Mouse (Mus musculus): Measurements from ENCODE around the gene Hace1.
"Not testable (repeated sequence)": the region's sequence is repeated elsewhere in the genome, so short reads cannot be mapped to it uniquely, and the experiment has no call there.

Hace1 gene

DNA sequence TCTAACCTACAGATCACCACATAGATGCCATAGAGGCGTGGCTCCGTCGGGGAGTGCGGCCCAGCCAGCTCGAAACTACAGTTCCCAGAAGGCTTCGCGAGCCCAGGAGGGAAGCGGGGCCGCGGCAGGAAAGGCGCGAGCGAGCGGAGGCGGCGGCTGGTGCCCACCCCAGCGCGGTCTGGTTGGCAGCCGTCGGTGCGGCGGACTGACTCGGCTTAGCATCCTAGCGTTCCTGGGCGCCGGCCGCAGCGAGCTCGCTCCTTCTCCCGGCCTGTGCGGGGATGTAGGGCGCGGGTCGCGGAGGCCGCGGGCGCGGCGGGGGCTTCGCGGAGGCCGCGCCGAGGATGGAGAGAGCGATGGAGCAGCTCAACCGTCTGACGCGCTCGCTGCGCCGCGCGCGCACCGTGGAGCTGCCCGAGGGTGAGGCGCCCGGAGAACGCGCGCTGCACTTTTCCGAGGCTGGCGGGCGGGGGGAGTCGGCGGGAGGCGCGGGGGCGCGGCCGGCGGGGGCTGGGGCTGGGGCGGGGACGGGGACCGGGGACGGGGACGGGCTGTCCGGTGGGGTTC lies at the start of gene Hace1:
Gene Hace1, plus strand, starts transcription at position 99 of the 567 bp plus-strand sequence.
- peak; percentile 91 for DNase-seq

DNA sequence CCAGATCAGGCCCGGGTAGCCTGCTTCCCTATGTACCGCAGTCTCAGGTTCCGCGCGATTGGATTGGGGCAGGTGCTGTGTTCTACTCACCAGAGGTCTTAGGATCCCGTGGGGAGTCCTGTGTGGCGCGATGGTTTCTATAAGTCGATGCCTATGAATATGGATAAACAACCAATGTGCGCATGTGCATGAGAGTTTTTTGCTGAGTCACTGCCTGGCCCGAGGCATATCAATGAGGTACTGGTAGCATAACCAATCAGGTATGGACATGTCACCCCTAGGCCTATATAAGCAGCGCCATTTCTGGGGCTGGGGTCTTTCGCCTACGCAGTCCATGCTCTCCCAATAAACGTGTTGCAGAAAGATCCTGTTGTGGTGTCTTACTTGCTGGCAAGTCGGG lies 40.3 kb upstream of the Hace1 start:
- DNase-seq: not testable (repeated sequence)

DNA sequence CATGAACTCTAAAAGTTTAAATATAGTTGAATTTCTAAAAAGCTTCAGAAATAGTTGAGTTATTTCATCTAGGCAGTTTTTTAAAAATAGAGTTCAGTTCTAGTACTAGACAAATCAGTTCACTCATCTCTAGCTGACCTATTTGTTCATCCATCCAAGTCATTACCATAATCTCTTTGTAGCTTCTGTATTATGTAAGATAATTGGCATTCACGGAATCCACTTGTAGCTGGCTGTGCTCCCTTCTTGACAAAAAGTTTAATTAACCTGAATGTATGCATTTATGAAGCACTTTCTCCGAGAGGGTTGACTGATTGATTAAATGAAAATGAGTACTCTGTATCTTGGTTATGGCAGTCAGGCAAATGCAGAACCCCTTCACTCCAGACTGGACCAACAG lies 34.9 kb upstream of the Hace1 start:
- DNase-seq: no peak

DNA sequence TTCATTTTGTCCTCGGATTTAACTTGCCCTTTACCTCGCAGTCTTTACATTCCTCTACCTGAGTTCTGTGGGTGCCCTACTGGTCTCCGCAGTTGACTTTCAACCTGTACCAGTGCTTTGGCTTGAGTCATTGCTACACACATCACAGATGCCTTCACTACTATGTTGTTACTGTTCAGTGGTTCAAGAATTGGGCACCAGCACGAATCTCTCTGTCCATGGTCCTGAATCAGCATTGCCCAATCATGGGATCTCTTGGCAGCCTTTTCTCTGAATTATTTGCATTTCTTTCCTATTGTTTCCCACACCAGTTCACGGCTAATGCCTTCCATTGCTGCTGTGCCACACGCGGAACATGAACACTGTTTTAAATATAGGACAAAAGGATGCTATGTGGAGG lies 30.8 kb upstream of the Hace1 start:
- peak; percentile 73 for DNase-seq

DNA sequence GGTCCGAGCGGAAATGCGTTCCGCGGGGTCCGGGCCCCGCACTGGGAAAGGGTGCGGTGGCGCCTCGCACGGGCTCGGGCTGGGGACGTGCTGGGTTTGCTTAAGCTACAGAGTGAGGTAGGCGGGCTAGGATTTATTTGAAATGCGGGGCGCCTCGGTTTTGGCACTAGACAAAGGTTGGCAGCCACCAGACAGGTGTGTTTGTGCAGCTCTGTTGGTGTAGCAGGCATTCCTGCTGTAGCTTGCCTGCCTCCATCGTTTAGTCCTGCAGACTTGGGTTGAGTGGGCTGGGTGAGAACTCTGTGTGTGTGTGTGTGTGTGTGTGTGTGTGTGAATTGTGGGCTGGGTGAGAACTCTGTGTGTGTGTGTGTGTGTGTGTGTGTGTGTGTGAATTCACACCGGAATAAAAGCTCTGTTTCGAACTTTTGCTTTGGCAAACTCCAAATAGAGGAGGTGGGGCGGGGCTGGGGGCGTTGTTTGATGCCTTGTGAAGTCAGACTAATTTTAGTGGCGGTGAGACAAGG lies 731 bp downstream of the Hace1 start:
- no peak for DNase-seq

DNA sequence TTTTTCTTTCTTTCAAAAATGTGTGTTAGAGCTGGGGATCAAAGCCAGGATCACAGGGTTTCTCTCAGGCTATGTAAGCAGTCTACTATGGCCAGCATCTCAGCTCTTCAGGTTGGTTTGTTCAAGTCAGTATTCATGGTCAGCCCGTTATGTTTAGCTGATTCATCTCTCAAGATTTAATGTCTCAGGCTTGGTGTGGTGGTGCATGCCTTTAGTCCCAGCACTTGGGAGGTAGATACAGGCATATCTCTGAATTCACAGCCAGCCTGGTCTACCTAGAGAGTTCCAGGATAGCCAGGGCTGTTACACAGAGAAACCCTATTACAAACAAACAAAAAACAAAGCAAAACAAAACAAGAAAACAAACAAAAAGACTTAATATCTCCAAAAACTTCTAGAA lies 5.7 kb downstream of the Hace1 start:
- DNase-seq: no peak

DNA sequence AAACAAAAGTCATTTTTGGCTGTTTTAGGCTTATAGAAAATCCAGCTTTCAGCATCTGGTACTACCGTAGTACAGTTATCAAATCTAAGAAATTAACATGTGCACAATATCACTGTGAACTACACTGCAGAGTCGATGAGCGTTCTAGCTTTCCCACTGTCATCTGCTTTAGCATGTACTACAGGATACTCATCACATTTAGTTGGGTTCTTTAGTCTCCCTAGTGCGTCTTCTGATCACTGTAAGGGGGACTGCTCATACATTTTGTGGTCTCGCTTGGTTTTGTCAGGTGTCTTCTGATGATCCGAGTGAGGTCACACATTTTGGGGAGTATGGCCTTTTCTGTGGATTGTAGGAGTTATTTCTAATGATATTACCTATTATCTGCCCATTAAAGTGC lies 6.2 kb downstream of the Hace1 start:
- DNase-seq: no peak

DNA sequence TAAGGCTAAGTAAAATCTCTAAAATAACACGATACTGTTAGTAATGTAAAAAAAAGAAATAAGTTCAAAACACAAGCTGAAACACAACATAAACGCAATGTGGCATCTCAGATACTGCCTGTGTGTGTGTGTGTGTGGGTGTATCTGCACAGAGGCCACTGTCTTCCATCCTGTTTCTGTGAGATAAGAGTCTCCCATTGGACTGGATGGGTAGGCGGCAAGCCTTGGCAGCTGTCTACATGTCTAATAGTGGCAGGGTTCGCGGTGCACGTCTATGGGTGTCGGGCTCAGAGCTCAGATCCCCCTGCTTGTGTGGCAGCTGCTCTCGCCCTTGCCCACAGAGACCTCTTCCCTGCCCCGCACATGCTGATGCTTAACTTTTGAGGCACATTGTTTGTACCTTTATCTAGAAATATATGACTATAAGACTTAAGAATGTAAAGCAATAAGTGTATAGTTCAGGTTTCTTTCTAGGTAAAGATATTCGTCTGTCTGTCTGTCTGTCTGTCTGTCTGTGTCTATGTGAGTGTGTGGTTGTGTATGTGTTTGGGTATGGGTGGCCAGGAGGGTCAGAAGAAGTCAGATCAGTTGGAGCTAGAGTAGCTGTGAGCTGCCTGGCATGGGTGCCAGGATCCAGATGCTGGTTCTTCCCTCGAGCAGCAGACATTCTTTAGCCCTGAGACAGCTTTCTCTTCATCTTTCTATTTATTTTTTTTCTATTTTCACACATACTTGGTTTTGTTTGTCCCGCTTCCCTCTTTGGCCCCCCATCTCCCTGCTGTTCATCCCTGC lies 6.9 kb downstream of the Hace1 start:
- no peak for DNase-seq

DNA sequence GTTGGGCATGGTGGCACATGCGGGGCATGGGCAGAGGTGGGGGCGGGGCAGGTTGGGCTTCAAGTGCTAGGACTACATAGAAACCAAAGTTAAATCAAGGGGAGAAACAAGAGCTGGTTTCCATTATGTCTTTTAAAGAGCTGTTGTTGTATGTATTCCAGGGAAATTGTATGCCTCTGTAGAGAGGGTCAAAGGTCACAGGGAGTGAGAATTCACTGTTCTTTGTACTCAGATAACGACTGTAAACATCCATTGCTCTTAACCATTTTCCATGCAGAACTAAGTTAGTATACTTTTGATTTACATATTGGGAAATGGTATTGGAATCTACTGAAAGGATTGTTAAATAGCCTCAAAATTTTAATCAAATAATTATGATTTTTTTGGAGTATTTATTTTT lies 28.2 kb downstream of the Hace1 start:
- no peak for DNase-seq

DNA sequence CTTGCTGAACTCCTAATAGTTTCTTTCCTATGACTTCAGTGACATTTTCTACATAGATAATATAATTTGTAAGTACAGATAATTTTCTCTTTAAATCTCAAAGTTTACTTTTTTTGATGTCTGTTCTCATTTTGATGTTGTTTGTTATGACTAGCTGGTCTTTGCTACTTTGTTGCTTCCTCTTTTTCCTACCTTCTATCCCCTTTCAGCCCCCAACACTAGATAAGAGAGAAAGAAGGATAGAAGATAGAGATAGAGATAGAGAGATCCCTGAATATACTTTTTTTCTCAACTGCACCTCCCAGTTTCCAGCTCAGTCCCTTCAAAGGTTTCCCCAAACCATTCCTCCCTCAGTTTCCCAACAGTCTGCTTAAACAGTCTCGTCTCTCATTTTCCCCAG lies 33.1 kb downstream of the Hace1 start:
- no peak for DNase-seq

DNA sequence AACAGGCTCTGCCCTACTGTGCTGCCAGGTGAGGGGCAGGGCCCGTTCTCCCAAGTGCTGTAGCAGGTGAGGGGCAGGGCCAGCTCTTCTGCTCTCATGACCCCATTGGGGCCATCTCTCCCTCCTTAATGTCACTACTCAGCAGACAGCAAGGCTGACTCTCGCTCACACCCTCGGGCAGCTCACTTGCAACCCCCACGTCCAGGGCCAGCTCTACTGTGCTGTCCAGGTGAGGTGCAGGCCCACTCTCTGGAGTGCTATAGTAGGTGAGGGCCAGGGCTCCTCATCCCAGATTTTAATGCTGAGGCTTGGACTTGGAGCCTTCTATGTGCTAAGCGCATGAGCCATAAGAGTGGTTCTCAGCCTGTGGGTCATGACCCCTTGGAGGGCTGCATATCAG lies 38.4 kb downstream of the Hace1 start:
- DNase-seq: no peak

DNA sequence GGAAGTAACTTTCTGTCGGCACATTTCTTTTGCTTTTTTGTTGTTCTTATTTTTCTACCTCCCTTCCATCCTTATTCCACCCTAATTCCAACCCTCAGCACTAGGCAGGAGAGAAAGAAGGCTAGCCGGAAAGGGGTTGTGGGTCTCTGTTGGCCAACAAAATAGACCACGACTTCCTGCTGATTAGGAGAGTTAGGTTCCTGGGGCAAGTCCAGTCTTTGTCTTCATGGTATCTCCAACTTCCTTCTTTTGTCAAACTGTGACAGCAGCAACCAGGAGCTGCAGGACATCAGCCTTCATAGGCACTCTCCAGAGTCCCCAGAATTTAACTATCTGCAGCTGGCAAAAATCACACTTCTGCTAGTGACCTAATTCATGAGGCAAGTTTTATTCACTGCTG lies 41.4 kb downstream of the Hace1 start:
- DNase-seq: no peak

DNA sequence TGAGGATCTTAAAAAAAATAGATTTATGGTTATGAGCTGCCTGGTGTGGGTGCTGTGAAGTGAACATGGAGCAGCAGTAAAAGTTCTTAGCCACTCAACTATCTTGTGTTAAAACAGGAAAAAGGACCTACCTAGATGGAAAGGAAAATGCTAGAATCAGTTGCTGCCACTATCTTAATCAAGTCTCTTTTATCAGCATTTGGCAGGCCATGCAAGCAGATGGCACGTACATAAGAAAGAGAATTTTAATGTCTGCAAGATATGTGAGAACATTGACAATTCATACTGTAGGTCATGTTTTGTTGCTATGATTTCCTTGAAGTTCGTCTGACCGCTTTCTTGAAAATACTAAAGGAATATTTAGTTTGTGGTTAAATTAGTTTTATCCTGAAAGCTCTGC lies 54.4 kb downstream of the Hace1 start:
- DNase-seq: no peak

DNA sequence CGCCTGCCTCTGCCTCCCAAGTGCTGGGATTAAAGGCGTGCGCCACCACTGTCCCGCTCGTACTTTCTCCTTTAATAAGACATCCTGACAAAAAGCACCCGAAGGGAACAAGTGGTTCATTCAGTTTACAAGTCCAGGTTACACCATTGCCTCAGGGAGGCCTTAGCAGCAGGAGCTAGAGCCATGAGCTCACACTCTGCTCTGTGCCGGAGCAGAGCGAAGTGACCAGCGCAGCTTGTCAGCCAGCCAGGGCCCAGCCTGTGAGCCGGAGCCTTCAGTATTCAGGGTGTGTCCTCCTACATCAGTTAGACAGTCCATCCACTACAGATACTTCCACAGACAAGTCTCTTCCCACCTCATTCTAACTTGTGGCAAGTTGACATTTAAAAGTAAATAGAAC lies 55.0 kb downstream of the Hace1 start:
- DNase-seq: no peak

DNA sequence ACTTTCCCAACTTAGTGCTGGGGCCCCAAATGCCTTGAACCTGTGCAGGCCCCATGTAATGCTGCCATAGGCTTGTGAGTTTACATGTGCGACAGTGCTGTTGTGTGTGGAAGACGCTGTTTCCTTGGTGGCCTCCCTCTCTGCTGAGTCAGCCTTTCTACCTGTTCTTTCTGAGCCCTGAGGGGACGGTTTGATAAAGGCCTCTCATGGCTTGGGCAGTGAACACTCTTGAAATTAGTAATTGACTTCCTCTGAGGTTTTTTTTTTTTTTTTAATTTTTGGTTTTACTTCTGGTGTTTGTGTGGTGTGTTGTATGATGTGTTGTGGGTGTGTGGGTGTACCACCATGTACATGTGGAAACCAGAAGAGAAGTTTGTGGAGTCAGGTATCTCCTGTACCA lies 57.6 kb downstream of the Hace1 start:
- DNase-seq: no peak

DNA sequence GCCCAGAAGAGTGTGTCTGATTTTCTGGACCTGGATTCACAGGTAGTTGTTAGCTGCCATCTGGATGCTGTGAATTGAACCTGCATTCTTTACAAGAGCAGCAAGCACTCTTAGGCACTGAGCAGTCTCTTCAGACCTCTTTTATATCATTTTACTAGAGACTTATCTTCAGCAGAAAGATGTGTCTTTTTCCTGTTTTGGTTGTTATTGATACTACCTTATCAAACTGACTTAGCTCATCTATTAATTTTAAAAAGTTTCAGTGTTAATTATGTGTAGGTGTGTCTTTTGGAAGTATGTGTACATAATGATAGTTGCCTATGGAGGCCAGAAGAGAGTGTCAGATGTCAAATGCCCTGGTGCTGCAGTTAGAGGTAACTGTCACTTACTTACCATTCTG lies 62.1 kb downstream of the Hace1 start:
- DNase-seq: no peak

DNA sequence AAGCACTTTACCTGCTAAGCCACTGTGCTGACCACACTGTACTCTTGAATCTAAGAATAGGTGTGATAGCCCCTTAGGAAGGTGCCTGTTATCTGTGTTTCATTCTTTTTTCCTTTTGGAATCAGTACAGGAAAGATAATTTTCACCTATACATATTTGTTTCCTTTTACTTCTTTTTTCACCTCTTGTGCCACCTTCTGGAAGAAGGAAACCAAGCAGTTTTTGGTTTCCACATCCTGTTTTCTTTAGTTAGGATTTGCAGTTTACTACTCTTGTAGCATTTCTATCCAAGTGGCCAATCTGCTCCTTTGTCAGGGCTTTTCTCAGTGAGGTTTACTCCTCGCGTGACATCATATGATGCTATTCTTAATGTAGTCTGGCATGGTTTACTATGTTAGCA lies 76.4 kb downstream of the Hace1 start:
- DNase-seq: no peak

DNA sequence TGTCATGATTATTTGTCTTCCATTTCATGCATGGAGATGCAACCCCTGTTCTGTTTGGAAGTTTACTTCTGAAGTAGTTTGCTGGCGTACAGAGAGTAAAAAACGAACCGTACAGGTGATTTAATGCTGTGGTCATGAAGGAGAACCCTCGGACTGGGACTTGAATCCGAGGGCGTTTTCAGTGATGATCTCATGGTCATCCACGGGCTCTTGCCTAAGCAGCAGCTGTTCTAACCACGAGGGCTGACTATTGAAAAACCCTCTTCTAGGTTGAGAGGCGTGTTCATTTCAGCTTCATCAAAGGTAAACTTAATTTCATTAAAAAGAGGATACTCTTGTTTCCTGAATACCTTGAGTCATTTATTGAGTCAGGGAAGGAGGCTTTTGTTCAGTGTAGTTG lies 84.4 kb downstream of the Hace1 start:
- DNase-seq: no peak

DNA sequence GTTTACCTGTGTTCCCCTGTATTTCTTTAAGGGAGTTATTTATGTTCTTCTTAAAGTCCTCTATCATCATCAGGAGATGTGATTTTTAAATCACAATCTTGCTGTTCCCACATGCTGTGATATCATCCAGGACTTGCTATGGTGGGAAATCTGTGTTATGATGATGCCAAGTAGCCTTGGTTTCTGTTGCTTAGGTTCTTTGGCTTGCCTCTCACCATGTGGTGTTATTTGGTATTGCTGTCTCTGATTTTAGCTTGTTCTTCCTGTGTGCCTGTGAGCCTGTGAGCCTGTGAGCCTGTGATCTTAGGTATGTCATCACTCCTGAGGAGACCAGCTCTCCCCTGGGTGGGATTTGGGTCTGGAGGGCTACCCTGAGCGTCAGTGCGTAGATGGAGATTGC lies 90.6 kb downstream of the Hace1 start:
- no peak for DNase-seq

DNA sequence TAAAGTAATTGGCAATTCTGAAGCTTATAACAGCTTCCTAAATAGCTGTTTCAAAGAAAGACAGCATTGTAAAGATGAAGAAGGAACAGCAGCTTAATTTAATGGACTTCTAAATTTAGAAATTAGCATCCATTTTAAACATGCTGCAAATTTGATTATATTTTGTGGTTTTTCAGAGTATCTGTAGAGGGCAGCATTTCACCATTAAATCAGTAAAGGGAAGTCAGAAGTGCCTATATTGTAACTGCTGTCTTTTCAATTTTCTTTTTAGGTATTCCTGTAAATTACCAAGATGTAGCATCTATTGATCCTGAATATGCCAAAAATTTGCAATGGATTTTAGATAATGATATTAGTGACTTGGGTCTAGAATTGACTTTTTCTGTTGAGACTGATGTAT lies 99.2 kb downstream of the Hace1 start:
- no peak for DNase-seq

DNA sequence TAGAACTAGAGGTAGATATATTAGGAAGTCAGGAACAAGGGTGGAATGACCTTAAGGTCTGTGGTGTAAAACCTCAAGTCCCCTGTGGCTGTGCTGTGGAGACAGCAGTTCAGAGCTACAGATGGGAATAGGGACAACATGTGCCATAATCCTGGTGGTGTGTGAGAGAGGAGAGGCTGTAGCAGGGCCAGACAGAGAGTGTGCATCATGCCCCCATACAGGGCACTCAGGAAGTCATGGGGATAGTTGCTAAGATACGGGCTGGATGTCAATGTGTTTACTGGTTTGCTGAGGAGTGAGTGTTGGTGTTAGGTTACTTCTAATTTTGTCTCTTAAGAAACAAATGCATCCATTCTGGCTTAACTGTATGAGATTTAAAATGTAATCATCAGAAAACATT lies 108.6 kb downstream of the Hace1 start:
- no peak for DNase-seq

DNA sequence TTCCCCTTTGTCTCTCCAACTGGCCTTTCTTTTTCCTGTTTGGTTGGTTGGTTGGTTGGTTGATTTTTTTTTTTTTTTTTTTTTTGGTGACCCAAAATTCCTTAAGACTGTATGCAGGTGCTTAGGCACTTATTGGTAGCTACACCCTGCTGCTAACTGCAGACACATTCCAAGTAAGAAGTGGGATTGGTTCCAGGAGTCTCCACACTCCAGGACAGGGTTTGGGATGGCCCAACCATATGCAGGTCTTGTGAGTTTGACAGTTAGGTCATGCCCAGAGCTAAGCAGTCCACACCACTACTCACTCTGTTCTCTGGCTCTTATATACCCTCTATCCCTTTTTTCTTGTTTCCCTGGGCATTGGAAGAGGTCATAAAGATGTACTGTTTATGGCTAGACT lies 117.3 kb downstream of the Hace1 start:
- no peak for DNase-seq

DNA sequence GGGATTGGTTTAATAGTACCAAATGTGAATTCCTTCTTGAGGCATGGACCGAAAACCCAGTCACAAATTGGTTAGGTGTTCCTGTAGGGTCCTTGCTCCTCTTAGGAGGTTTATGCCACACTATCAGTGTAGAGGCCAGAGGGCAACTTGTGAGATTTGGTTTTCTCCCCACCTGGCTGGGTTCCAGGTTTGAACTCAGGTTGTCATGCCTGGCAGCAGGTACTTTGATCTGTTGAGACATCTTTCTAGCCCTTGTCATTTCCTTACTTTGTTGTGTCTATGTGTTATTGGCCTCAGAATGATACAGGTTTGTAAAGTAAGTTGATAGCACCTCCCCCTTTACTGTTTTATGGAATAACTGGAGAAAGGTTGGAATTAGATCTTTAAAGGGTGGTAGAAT lies 117.9 kb downstream of the Hace1 start:
- no peak for DNase-seq

DNA sequence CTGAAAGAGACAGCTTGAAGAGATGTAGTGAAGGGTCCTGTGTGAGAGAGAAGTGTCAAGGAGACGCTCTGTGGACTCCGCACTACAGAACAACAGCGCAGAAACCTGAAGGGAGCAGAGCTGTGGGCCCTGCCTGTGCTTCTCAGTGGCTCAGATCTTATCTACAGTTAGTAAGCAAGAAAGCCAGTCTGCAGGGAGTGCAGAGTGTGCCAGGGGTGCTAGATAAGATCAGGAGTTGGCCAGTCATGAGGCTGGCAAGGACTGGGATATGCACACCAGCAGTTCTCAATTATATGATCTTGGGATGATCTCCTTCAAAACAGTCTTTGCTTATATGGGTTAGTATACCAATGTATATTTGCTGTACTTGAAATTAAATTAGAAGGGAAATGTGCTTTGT lies 121.3 kb downstream of the Hace1 start:
- no peak for DNase-seq

DNA sequence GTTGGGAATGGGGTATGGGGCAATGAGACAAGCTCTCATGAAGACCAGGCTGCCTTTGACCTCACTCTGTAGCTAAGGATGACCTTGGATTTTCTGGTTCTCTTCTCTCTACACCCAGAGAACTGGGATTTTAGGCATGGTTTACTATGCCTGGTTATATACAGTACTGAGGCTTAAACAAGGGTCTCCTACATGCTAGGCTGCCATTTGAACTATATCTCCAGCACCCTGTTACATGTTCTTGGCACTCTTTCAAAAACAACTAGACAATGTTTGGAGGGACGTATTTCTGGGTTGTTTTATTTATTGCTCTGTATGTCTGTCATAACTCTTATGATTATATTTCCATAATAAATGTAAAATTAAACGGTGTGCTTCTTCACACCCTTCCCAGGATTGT lies 129.2 kb downstream of the Hace1 start:
- no peak for DNase-seq
